Mouse (Mus musculus) thymus, adult 2 months (tissue): ENCODE measurements at regions not wholly inside any gene's neighbourhood (a gene's known extent, or its start where the extent isn't known, plus 50 kb on each side); places are given as distances from the start of the nearest gene placed in this dataset.

Source experiments
- CTCF ChIP-seq: fragments of 200-500 bp; IDR thresholded peaks from 2 replicates; pipeline ENCODE4 v1.5.1; 2012; ENCODE audit warnings: mild to moderate bottlenecking, control low read depth, low read length, moderate library complexity, borderline replicate concordance; ENCODE audit not compliant: control insufficient read depth, poor library complexity, insufficient read depth; ENCODE audit errors: extremely low read depth
- POLR2A ChIP-seq: fragments of 200-500 bp; IDR thresholded peaks from 2 replicates; pipeline ENCODE4 v1.6.1; 2012; ENCODE audit warnings: mild to moderate bottlenecking, low read length, control low read depth, moderate library complexity; ENCODE audit not compliant: control insufficient read depth, poor library complexity, insufficient read depth; ENCODE audit errors: extremely low read depth

GRCm38 (mm10) chr9:61163671-61164288 lies 208.4 kb upstream of the Tle3 start:
- TF ChIP-seq CTCF (no peak), POLR2A (no peak)
